Mouse (Mus musculus): ENCODE data around the gene Ugt1a1.

Ugt1a1 gene

DNA sequence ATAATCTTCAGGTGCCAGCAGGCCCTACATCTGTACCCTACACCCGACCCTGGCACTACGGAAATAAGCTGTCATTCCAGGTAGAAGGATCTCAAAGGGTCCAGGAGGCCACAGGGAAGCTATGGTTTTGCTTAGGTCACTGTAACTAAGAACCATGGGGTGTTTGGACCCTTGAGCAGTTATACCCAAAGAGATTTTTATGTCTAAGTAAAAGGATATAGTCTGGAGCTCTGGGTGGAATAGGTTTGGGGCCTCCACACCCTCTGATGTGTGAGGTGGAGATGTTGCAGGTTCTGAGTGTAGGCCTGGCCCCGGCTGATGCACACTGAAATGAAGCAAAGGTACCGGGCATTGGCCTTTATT, 22.5 kb downstream of the Ugt1a1 start:
- DNase-seq (ENCODE audit: low spot score in 2 of 2): no peak

- no peak for DNase-seq (ENCODE audit: low spot score in 2 of 2)
Measured at GRCm38 (mm10) chr1:88234646-88235045, 22.9 kb downstream of the Ugt1a1 start.

DNA sequence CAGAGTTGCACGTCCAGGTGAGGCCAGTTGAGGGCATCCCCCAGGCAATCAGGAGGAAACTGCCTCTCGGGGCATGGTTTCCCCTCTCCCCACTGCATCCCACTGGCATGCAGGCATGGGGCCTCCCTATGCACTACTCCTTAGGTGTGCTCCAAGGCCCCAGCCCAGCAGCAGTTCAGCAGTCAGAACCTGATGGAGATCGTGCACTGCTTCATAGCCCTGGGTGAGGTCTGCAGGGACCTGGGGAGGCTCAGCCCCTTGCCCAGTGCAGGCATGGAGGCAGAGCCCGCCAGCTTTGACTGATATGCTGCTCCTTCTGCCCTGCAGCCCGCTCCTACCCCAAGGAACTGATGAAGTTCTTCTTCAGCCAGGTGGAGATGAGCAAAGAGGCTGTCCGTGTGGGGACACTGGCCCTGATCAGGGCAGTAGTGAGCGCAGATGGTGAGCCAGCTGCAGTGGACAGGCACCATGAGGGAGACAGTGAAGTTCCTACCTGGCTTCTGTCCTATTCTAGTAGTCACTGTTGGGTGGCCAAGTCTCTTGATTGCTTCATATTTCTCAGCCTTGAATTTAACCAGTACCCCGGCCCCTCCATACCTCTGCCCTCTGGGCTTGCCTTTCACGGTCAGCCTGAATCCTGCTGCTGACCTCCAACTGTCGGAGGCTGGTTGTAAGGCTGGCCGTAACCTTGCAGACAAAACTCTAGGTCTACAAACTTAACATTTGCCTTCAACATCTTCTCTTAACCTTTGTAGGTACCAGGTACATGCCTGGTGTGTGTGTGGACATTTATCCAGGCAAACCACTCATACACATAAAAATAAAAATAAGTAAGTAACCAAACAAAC, 23.5 kb downstream of the Ugt1a1 start:
- no peak for DNase-seq (ENCODE audit: low spot score in 2 of 2)

DNA sequence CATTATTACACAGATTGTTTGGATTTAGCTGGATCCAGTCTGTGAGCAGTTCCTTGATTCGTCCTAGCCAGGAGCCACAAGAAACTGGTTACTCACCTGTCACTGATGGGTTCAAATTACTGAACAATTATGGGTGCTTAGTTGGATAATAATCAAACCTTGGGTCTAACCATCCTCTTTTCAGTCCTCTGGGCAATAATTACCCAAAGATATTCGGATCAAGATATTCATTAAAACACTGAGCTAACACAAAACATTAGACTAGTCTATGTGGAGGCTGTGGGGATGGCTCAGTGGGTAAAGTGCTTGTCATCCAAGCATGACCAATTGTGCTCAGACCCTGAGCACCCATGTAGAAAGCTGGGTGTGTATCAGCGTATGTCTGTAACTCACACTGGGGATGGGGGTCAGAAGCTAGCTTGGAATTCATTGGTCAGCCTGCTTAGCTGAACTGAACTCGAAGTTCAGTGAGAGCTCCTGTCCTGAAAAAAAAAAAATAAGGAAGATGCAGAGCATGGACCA, 24.2 kb downstream of the Ugt1a1 start:
- no peak for DNase-seq (ENCODE audit: low spot score in 2 of 2)

DNA sequence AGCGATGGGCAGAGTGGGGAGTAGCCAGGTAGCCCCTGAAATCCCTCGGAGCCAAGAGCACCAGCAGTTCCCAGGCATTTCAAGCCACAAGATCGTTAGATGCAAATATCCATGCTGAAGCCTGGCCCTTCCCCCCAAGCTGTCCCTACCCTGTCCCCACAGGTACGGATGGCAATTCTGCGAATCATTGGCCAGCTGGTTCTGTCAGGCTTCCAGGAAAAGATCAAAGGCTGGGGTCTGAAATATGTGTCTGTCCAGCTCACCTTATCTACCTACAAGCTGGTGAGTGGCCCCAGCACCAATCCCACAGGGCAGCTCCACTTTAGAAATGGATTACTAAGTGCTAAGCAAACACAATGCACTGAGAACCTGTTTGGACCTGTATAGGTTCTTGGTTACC, 25.6 kb downstream of the Ugt1a1 start:
- DNase-seq (ENCODE audit: low spot score in 2 of 2): no peak

- DNase-seq (ENCODE audit: low spot score in 2 of 2): no peak
Measured at GRCm38 (mm10) chr1:88238771-88239170, 27.0 kb downstream of the Ugt1a1 start.

GRCm38 (mm10) chr1:88240072-88240471, 28.3 kb downstream of the Ugt1a1 start:
- DNase-seq (ENCODE audit: low spot score in 2 of 2): no peak

- DNase-seq (ENCODE audit: low spot score in 2 of 2): no peak
Measured at GRCm38 (mm10) chr1:88240579-88240978, 28.8 kb downstream of the Ugt1a1 start.

DNA sequence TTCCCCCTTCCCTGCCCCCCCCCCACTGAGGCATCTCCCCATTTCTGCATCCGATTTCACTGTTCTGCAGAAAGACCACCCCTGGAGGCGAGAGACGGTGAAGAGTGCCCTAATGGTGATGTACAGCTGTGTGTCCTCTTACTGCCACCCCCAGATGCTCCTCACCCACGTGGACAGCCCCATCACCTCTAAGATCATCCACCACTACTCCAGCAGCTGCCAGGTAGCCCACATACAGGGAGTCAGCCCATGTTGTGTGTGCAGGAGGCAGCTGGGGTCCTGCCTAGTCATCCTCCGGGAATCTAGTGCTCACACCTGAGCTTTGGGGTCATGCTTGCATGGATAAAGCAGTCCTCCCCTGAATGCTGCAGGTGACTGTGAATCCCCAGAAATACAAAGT, 32.1 kb downstream of the Ugt1a1 start:
- no peak for DNase-seq (ENCODE audit: low spot score in 2 of 2)

DNA sequence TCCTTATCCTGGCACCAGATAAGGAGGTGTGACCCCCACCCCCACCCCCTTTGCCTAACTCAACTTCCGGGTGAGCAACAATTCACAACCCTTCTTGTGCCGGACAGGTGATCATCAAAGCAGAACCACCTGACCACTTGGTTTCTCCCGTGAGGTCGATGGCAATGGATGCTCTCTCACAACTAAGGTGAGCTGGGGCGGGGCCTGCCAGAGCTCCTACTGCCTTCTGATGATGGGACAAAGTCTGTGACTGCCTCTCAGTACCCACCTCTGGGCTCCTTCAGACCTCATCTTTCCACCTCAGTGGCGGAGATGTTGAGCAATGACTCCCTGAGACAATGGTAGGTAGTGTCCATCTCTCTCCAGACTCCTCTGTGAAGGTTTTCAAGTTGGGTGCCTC, 34.1 kb downstream of the Ugt1a1 start:
- DNase-seq (ENCODE audit: low spot score in 2 of 2): no peak

GRCm38 (mm10) chr1:88246386-88246785, 34.6 kb downstream of the Ugt1a1 start:
- no peak for DNase-seq (ENCODE audit: low spot score in 2 of 2)

DNA sequence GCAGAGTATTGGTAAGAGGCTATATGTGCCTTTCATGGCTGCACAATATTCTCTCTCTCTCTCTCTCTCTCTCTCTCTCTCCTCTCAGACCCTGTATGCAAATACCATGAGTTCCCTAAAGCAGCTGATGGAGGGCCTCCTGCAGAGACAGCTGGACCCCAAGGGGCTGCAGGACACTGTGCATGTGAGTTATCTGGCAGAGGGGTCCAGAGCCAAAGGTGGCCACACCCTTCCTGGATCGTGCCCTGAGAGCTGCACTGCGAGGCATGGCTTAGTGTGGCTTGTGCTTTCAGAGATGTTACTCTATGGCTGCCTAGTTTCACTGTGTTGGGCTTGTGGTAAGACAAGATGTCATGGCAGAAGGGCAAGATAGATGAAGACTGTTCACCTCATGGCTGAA, 35.9 kb downstream of the Ugt1a1 start:
- DNase-seq (ENCODE audit: low spot score in 2 of 2): no peak

DNA sequence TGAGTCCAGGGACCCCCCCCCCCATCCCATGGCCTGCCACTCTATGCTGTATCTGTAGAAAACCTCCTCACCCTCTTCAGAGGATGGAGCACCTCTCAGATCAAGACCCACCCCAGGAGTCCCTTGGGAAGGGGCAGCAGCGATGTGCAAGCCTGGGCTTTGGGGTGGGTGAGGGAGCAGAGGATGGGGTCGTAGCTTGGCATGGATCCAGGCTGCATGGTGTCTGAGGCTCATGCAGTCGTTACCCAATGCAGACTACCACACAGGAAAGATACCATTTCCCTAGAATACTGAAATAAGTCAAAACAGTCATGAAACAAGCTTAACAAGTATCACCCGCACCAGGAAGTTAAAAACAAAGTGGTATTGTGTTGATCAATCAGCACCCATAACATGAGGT, 36.9 kb downstream of the Ugt1a1 start:
- DNase-seq (ENCODE audit: low spot score in 2 of 2): no peak

- DNase-seq (ENCODE audit: low spot score in 2 of 2): no peak
Measured at GRCm38 (mm10) chr1:88249596-88249995, 37.8 kb downstream of the Ugt1a1 start.

- DNase-seq (ENCODE audit: low spot score in 2 of 2): no peak
Measured at GRCm38 (mm10) chr1:88250023-88250422, 38.3 kb downstream of the Ugt1a1 start.

DNA sequence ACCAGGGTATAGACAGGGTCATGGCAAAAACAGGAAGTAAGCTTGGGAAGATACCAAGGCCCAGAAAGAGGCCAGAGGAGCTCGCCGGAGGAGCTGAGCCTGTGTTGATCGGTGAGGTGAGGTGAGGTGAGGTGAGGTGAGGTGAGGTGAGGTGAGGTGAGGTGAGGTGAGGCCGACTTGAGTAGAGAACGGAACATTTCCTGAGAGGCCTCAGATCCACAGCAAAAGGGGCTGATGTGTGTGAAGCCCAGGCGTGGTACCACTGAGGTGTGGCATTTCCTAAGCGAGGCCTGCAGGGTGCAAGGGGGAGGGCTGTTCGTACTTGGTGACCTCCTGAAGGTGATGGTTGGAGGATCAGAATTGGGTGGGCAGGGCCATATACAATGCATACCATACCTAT, 41.3 kb downstream of the Ugt1a1 start:
- no peak for DNase-seq (ENCODE audit: low spot score in 2 of 2)

GRCm38 (mm10) chr1:88253540-88253939, 41.8 kb downstream of the Ugt1a1 start:
- no peak for DNase-seq (ENCODE audit: low spot score in 2 of 2)

GRCm38 (mm10) chr1:88254793-88255465, 43.2 kb downstream of the Ugt1a1 start:
- no peak for DNase-seq (ENCODE audit: low spot score in 2 of 2)

- DNase-seq (ENCODE audit: low spot score in 2 of 2): no peak
Measured at GRCm38 (mm10) chr1:88255466-88255857, 43.7 kb downstream of the Ugt1a1 start.

DNA sequence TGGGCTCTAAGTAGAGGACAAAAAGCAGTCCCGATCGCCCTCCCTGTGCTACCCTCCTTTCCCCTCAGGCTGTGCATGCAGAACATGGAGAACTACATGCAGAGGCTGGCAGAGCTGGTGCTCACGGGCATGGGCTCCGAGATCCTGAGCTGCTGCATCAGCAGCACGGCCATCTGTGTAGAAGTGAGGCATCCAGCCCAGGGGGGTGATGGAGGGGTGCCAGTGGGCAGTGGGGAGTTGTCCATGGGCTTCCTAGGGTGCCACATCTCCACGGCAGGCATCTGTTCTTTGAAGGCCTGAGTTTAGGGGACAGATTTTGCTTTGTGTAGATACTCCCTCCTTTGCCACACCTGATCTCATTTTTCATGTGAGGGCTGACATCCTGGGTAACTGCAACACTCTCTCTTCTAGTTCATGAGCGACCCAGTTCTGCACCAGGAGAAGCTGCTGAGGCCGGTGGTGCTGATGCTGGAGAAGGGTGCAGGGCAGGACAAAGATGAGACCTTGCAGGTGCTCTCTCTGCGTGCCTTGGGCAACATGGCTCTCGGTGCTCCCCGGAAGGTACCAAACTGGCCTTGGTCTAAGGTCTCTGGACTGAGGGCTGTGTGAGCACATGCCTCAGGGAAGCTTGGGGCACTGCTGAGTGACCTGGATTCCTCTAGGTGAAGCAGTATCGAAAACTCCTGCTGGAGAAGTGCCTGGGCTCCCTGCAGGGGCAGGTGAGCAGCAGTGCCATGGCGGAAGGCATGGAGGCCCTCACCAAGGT, 44.4 kb downstream of the Ugt1a1 start:
- DNase-seq (ENCODE audit: low spot score in 2 of 2): no peak

GRCm38 (mm10) chr1:88256886-88257663, 45.3 kb downstream of the Ugt1a1 start:
- DNase-seq (ENCODE audit: low spot score in 2 of 2): no peak

- no peak for DNase-seq (ENCODE audit: low spot score in 2 of 2)
Measured at GRCm38 (mm10) chr1:88257681-88258080, 45.9 kb downstream of the Ugt1a1 start.

Data from heart, adult 9 months (tissue).